Mouse (Mus musculus): Measurements from ENCODE around the gene Ccs.

DNA sequence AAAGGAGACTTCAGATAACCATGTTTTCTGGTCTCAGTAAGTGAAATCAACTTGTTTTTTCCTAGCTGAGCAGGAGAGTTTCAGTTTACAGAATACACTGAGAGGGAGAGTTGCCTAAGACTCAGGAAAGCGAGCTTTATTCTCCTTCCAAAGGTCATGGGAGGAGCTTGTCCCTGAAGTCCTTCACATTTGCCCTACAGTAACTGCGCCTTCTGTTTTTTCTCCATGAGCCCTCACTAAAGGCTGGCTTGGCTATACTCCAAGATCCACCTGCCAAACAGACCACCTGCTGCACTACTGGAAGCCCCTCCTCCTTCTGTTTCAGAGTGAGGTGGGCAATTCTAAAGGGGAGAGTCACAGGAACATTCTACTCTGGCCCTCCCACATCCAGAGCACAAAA lies 3.0 kb downstream of the Ccs start:
- TF ChIP-seq POLR2A (IDR thresholded peaks at IDR 0.05; ENCODE audit: insufficient read depth, low read depth, low read length) (no peak), CTCF (IDR thresholded peaks at IDR 0.05; ENCODE audit: insufficient read depth, low read depth, low read length) (no peak)
